Mouse (Mus musculus) CD4-positive helper T cell, adult 2 months (primary cell): ENCODE results near the gene Depp1.

Experiments
- DNase-seq: peaks from one replicate; pipeline ENCODE4 v3.0.0-alpha.2; 2012; ENCODE audit warnings: low read depth, missing footprints, low spot score

The Depp1 gene

GRCm38 (mm10) chr6:116682317-116682716, 31.9 kb downstream of the Depp1 start:
- DNase-seq: no peak

- no peak for DNase-seq
These were observed 43.2 kb downstream of the Depp1 start for GRCm38 (mm10) chr6:116693639-116694038.

- DNase-seq: no peak
These were observed 43.9 kb downstream of the Depp1 start for GRCm38 (mm10) chr6:116694346-116694745.

GRCm38 (mm10) chr6:116697413-116697812, 47.0 kb downstream of the Depp1 start:
- DNase-seq: no peak

- no peak for DNase-seq
These were observed 47.6 kb downstream of the Depp1 start for GRCm38 (mm10) chr6:116697896-116698425.

- DNase-seq: no peak
These were observed 50.4 kb downstream of the Depp1 start for GRCm38 (mm10) chr6:116700821-116701220.
